In the genomic region with DNA sequence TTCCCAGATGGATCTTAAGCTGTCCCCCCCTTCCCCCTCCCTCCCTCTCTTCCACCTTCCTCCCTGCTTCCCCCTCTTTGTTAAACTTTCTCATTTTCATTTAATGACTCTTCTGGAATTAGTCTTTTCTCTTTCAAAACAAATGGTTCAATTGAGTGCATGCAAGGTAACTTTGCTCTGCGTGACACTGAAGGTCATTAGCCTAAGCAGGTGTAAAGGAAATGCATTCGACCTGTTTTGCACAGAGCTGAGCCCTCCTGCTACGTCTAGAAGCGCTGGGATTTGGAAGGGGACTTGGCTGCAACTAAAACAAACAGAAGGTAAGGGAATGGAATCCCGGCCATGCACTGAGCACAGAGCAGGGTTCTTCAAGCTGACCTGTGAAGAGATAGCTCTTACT, we compare ENCODE assay signal across 28 mouse cellular contexts. TPM values are rescaled to one million over a fixed set of nuclear protein-coding genes. Genes with fewer than 3 reads are reported as not detected.
DNase-seq lines count a peak whose midpoint lies in the region; TF ChIP-seq lines count a peak whose summit lies in the region.
"Had no signal": no experiment of that assay in that cellular context is flagged by ENCODE, and none has a peak within 500 bp of the region (broad histone marks: within the 10 kb centered on the region; RNA-seq: fewer than 3 reads in every experiment).

No protein-coding gene starts in this region.

- TF ChIP-seq POLR2A in ES-Bruce4 (IDR thresholded peaks at IDR 0.05; ENCODE audit: insufficient read depth, low read length), result no peak

- H3K27ac ChIP-seq in ES-Bruce4 (ENCODE audit: insufficient read depth, low read length), result peak overlapping the region; percentile 100
- H3K27ac ChIP-seq: embryonic facial prominence, embryonic 12.5 days; embryonic facial prominence, embryonic 15.5 days; gastrocnemius, adult 2 months; heart, embryonic 10.5 days; heart, embryonic 13.5 days; hindbrain, postnatal 0 days had no signal

- peak; percentile 100 for TF ChIP-seq EP300 in ES-Bruce4 (IDR thresholded peaks at IDR 0.05; ENCODE audit: insufficient read depth, low read depth, low read length)

- H3K4me3 ChIP-seq in E14TG2a.4 (replicated peaks; ENCODE audit: low read length), result peak overlapping the region; percentile 66
- peak overlapping the region; percentile 66 for H3K4me3 ChIP-seq in ES-Bruce4 (ENCODE audit: low read depth, low read length)
- H3K4me3 ChIP-seq: embryonic facial prominence, embryonic 12.5 days; embryonic facial prominence, embryonic 15.5 days; gastrocnemius, adult 2 months; heart, embryonic 10.5 days; heart, embryonic 13.5 days had no signal

- H3K27me3 ChIP-seq in E14TG2a.4 (ENCODE audit: insufficient read depth, low read length) (no peaks in the 10 kb centered on the region), ES-Bruce4 (ENCODE audit: control insufficient read depth, insufficient read depth, low read length, poor library complexity, severe bottlenecking) (no peaks in the 10 kb centered on the region)
- H3K27me3 ChIP-seq: embryonic facial prominence, embryonic 12.5 days; embryonic facial prominence, embryonic 15.5 days; heart, embryonic 13.5 days had no signal

- H3K4me1 ChIP-seq in E14TG2a.4 (replicated peaks; ENCODE audit: low read depth, low read length), result peaks cover 50% of the 10 kb centered on the region
- H3K4me1 ChIP-seq in ES-Bruce4 (ENCODE audit: control insufficient read depth, insufficient read depth, low read length), result no peaks in the 10 kb centered on the region

- peak overlapping the region; percentile 57 for H3K9ac ChIP-seq in ES-Bruce4 (ENCODE audit: low read depth, poor library complexity, severe bottlenecking)
- H3K9ac ChIP-seq: embryonic facial prominence, embryonic 12.5 days; embryonic facial prominence, embryonic 15.5 days; forebrain, postnatal 0 days; heart, embryonic 13.5 days; hindbrain, embryonic 14.5 days had no signal

- H3K9me3 ChIP-seq in E14TG2a.4 (ENCODE audit: low read length) (no peaks in the 10 kb centered on the region), ES-Bruce4 (replicated peaks; ENCODE audit: control insufficient read depth, insufficient read depth, low read length, poor library complexity, severe bottlenecking) (no peaks in the 10 kb centered on the region)
- H3K9me3 ChIP-seq: embryonic facial prominence, embryonic 12.5 days; embryonic facial prominence, embryonic 15.5 days; heart, embryonic 10.5 days; heart, embryonic 13.5 days had no signal

- TF ChIP-seq CTCF in E14TG2a.4 (conservative IDR thresholded peaks at IDR 0.05; ENCODE audit: low read length), result no peak
- no peak for TF ChIP-seq CTCF in ES-Bruce4 (IDR thresholded peaks at IDR 0.05; ENCODE audit: low read depth, low read length)

- peak; percentile 100 for DNase-seq in R1 (ENCODE audit: low read depth, low spot score)
- no peak for DNase-seq in spleen, adult 12 weeks (ENCODE audit: low spot score)
- no peak for DNase-seq in cerebellum, adult 8-10 months
- no peak for DNase-seq in layer of hippocampus, adult 18-20 months (ENCODE audit: low spot score in 2 of 2)
- DNase-seq: adrenal gland, adult 8-10 months; adrenal gland, postnatal 25 days; cerebellum, adult 11-12 months; cerebellum, adult 9-10 months; cerebellum, postnatal 14 days; forebrain, postnatal 0 days; gastrocnemius, adult 2 months; gastrocnemius, postnatal 14 days; heart, adult 18-20 months; heart, postnatal 14 days; heart, postnatal 4 days had no signal

- H3K36me3 ChIP-seq in E14TG2a.4 (ENCODE audit: insufficient read depth, low read length), result peaks cover 6% of the 10 kb centered on the region
- peaks cover 4% of the 10 kb centered on the region for H3K36me3 ChIP-seq in ES-Bruce4 (ENCODE audit: control insufficient read depth, insufficient read depth, low read length, poor library complexity, severe bottlenecking)
- H3K36me3 ChIP-seq: embryonic facial prominence, embryonic 12.5 days; embryonic facial prominence, embryonic 15.5 days; heart, embryonic 10.5 days; heart, embryonic 13.5 days had no signal

RNA-seq across cellular contexts. Expression of a gene that starts 1.8 kb away (rescaled TPM):
- polyA plus RNA-seq in ES-Bruce4 (2011; ENCODE audit: insufficient read depth, insufficient read length, low read depth, missing spikeins), result 206 and 226 TPM in 2 replicates
- total RNA-seq in layer of hippocampus, adult 18-20 months (2021), result 10 to 100 TPM; 63.9 to 68.3 TPM

RNA-seq across cellular contexts. Expression of a gene that starts 33.6 kb away (rescaled TPM):
- 98.5 and 104 TPM in 2 replicates for polyA plus RNA-seq in ES-Bruce4 (2011; ENCODE audit: insufficient read depth, insufficient read length, low read depth, missing spikeins)
- 10 to 100 TPM; 83.6 to 84.1 TPM for total RNA-seq in layer of hippocampus, adult 18-20 months (2021)

RNA-seq across cellular contexts. Expression of a gene that starts 59.4 kb away (rescaled TPM):
- polyA plus RNA-seq in ES-Bruce4 (2011; ENCODE audit: insufficient read depth, insufficient read length, low read depth, missing spikeins), result not detected in 2 replicates
- under 1 TPM; 0.23 to 0.89 TPM for total RNA-seq in layer of hippocampus, adult 18-20 months (2021)
- total RNA-seq: adrenal gland, postnatal 25 days; gastrocnemius, adult 2 months; gastrocnemius, postnatal 14 days; gastrocnemius, postnatal 4 days; heart, postnatal 14 days; heart, postnatal 4 days had no signal
- polyA plus RNA-seq: C2C12; embryonic facial prominence, embryonic 15.5 days; forebrain, embryonic 11.5 days; heart, embryonic 10.5 days; heart, embryonic 13.5 days; heart, embryonic 16.5 days; intestine, embryonic 16.5 days had no signal
